Comparison of ENCODE assay signal across 12 mouse cellular contexts in genomic region chr10:80966296-80966695, GRCm38 (mm10). TPM values are rescaled to one million over a fixed set of nuclear protein-coding genes. Genes with fewer than 3 reads are reported as not detected.
DNase-seq lines count a peak whose midpoint lies in the region; ATAC-seq lines count a peak whose summit lies in the region.
"Had no signal": no experiment of that assay in that cellular context is flagged by ENCODE, and none has a peak within 500 bp of the region (broad histone marks: within the 10 kb centered on the region; RNA-seq: fewer than 3 reads in every experiment).

No protein-coding gene starts in this region.

- no peaks in the 10 kb centered on the region for H3K27me3 ChIP-seq in liver, embryonic 11.5 days (replicated peaks; ENCODE audit: control insufficient read depth, insufficient read depth, low read length)
- H3K27me3 ChIP-seq: midbrain, embryonic 13.5 days; neural tube, embryonic 12.5 days had no signal

- intact Hi-C loops in left cerebral cortex, postnatal 4 days (cut with DNase I), result no loop called here

- peak; percentile 46 for DNase-seq in liver
- no peak for DNase-seq in liver, embryonic 11.5 days (ENCODE audit: low spot score)
- DNase-seq in ZHBTc4 (ENCODE audit: low read depth, low spot score), result peak; percentile 81
- DNase-seq in kidney, adult 9 months, result peak; percentile 59
- peak; percentile 62 for DNase-seq in lung, postnatal 10 days
- no peak for DNase-seq in left cerebral cortex, postnatal 4 days
- DNase-seq in left cerebral cortex, adult 9 months (ENCODE audit: low spot score in 2 of 2), result no peak

- no peak overlapping the region for H3K9ac ChIP-seq in liver, embryonic 11.5 days (ENCODE audit: low read depth, low read length)
- H3K9ac ChIP-seq: heart, embryonic 13.5 days; midbrain, embryonic 13.5 days; neural tube, embryonic 12.5 days had no signal

- H3K4me2 ChIP-seq in liver, embryonic 11.5 days, result no peak overlapping the region
- H3K4me2 ChIP-seq: heart, embryonic 13.5 days; midbrain, embryonic 13.5 days; neural tube, embryonic 12.5 days had no signal

- no peak for ATAC-seq in liver, embryonic 11.5 days (replicated peaks; ENCODE audit: low FRiP score)
- ATAC-seq: hindbrain, postnatal 0 days; midbrain, embryonic 13.5 days had no signal

- H3K4me3 ChIP-seq in liver, embryonic 11.5 days (ENCODE audit: low read depth, low read length), result no peak overlapping the region
- H3K4me3 ChIP-seq: heart, embryonic 13.5 days; midbrain, embryonic 13.5 days; neural tube, embryonic 12.5 days had no signal

- no peaks in the 10 kb centered on the region for H3K9me3 ChIP-seq in liver, embryonic 11.5 days (ENCODE audit: control insufficient read depth, low read length)

- no peak overlapping the region for H3K27ac ChIP-seq in liver, embryonic 11.5 days (ENCODE audit: low read depth, low read length)
- H3K27ac ChIP-seq: heart, embryonic 13.5 days; hindbrain, postnatal 0 days; midbrain, embryonic 13.5 days; neural tube, embryonic 12.5 days had no signal

- WGBS in liver, embryonic 11.5 days, result 56% methylated on average over 12 of the region's 12 CpGs

- peaks cover 32% of the 10 kb centered on the region for H3K4me1 ChIP-seq in liver, embryonic 11.5 days (replicated peaks; ENCODE audit: control insufficient read depth, insufficient read depth, low read length)

- no peaks in the 10 kb centered on the region for H3K36me3 ChIP-seq in liver, embryonic 11.5 days (ENCODE audit: control insufficient read depth, insufficient read depth, low read length)
- H3K36me3 ChIP-seq: heart, embryonic 13.5 days; midbrain, embryonic 13.5 days; neural tube, embryonic 12.5 days had no signal

RNA-seq across cellular contexts. Expression of gene Gadd45b, which starts 36.4 kb away (rescaled TPM):
- 4.0 and 5.0 TPM in 2 replicates for polyA plus RNA-seq in liver, embryonic 11.5 days (2014; fragmentation: Nextera tagmentation; extraction: Ambion mirVana)
- 1 to 10 TPM; 5.3 to 6.2 TPM for total RNA-seq in left cerebral cortex, postnatal 4 days (2021)

RNA-seq across cellular contexts. Expression of gene Lmnb2, which starts 48.3 kb away (rescaled TPM):
- 16.2 and 18.2 TPM in 2 replicates for polyA plus RNA-seq in liver, embryonic 11.5 days (2014; fragmentation: Nextera tagmentation; extraction: Ambion mirVana)
- 10 to 100 TPM; 28.5 to 35.7 TPM for total RNA-seq in left cerebral cortex, postnatal 4 days (2021)

RNA-seq across cellular contexts. Expression of gene Gng7, which starts 48.4 kb away (rescaled TPM):
- polyA plus RNA-seq in liver, embryonic 11.5 days (2014; fragmentation: Nextera tagmentation; extraction: Ambion mirVana), result 1.8 and 2.1 TPM in 2 replicates
- 100 to 1,000 TPM in 1 of 2 experiments, 10 to 100 TPM in 1; 96.7 to 106 TPM for total RNA-seq in left cerebral cortex, postnatal 4 days (2021)

RNA-seq across cellular contexts. Expression of gene Diras1, which starts 59.2 kb away (rescaled TPM):
- polyA plus RNA-seq in liver, embryonic 11.5 days (2014; fragmentation: Nextera tagmentation; extraction: Ambion mirVana), result 0.45 TPM in 1 of 2 replicates, not detected in the other
- 100 to 1,000 TPM; 104 to 111 TPM for total RNA-seq in left cerebral cortex, postnatal 4 days (2021)
- polyA plus RNA-seq: CD4-positive, CD25-positive, alpha-beta regulatory T cell, adult 4 months had no signal

Comparison
In these comparisons a context has a peak if more than half of its experiments do, and no peak if none do; other contexts are left out.
1. DNase-seq: peak in liver (single experiment), ZHBTc4 (single experiment), kidney, adult 9 months (single experiment) and lung, postnatal 10 days (single experiment); none in liver, embryonic 11.5 days (single experiment), left cerebral cortex, postnatal 4 days (single experiment) and left cerebral cortex, adult 9 months (0 of 2).